Mouse (Mus musculus) ES-CJ7 (cell line): ENCODE results near the gene Retreg3.
A peak's percentile ranks its signal among the peaks of the same experiment; 100 is the strongest.

Source experiments
- DNase-seq: peaks from one replicate; pipeline ENCODE4 v3.0.0; 2011; ENCODE audit warnings: low read depth, low spot score

Retreg3 gene

GRCm38 (mm10) chr11:101120545-101121188 is 974 bp upstream of the Retreg3 start:
- no peak for DNase-seq

GRCm38 (mm10) chr11:101119131-101119760 is 447 bp downstream of the Retreg3 start:
- no peak for DNase-seq

- no peak for DNase-seq
Measured at GRCm38 (mm10) chr11:101118105-101118504, 1.6 kb downstream of the Retreg3 start.

- no peak for DNase-seq
Measured at GRCm38 (mm10) chr11:101115564-101115963, 4.1 kb downstream of the Retreg3 start.

- DNase-seq: no peak
Measured at GRCm38 (mm10) chr11:101112186-101112585, 7.5 kb downstream of the Retreg3 start.

GRCm38 (mm10) chr11:101111178-101111577 is 8.5 kb downstream of the Retreg3 start:
- DNase-seq: no peak

- no peak for DNase-seq
Measured at GRCm38 (mm10) chr11:101110708-101111107, 9.0 kb downstream of the Retreg3 start.

- no peak for DNase-seq
Measured at GRCm38 (mm10) chr11:101109351-101109750, 10.3 kb downstream of the Retreg3 start.

- no peak for DNase-seq
Measured at GRCm38 (mm10) chr11:101103011-101103410, 16.7 kb downstream of the Retreg3 start.

GRCm38 (mm10) chr11:101098231-101098630 is 21.5 kb downstream of the Retreg3 start:
- DNase-seq: no peak

GRCm38 (mm10) chr11:101095314-101096024 is 24.2 kb downstream of the Retreg3 start, which contains the start of gene Psmc3ip:
Psmc3ip (minus strand) TSS chr11:101095436.
- peak; percentile 93 for DNase-seq

GRCm38 (mm10) chr11:101094930-101095313 is 24.8 kb downstream of the Retreg3 start:
- no peak for DNase-seq

GRCm38 (mm10) chr11:101089931-101090330 is 29.8 kb downstream of the Retreg3 start:
- DNase-seq: no peak

- DNase-seq: no peak
Measured at GRCm38 (mm10) chr11:101087682-101088055, 32.0 kb downstream of the Retreg3 start.

- peak; percentile 95 for DNase-seq
Measured at GRCm38 (mm10) chr11:101086756-101087681, 32.7 kb downstream of the Retreg3 start, which contains the start of gene Mlx. Mlx (plus strand) TSS chr11:101087277.

- no peak for DNase-seq
Measured at GRCm38 (mm10) chr11:101086323-101086674, 33.4 kb downstream of the Retreg3 start.

GRCm38 (mm10) chr11:101085617-101086322 is 33.9 kb downstream of the Retreg3 start:
- DNase-seq: no peak

GRCm38 (mm10) chr11:101084811-101085210 is 34.9 kb downstream of the Retreg3 start:
- no peak for DNase-seq

GRCm38 (mm10) chr11:101084246-101084645 is 35.4 kb downstream of the Retreg3 start:
- DNase-seq: no peak

- DNase-seq: no peak
Measured at GRCm38 (mm10) chr11:101083083-101083697, 36.5 kb downstream of the Retreg3 start.
